Mouse (Mus musculus) cerebellum, adult 8-10 months (tissue): ENCODE results near the gene Vmn1r84.

Experiments
- DNase-seq: peaks from one replicate; pipeline ENCODE4 v3.0.0; 2022

Gene Vmn1r84

GRCm38 (mm10) chr7:12369173-12369572, at the start of gene Vmn1r84:
Gene Vmn1r84, minus strand, starts transcription at chr7:12369273.
- no peak for DNase-seq

GRCm38 (mm10) chr7:12329381-12329780, 39.7 kb downstream of the Vmn1r84 start, which contains the start of gene Vmn1r83:
Gene Vmn1r83, minus strand, starts transcription at chr7:12329481.
- DNase-seq, result no peak
